13 mouse cellular contexts compared by ENCODE assay signal in genomic region chr4:106206023-106206422, GRCm38 (mm10).
DNase-seq lines count a peak whose midpoint lies in the region; ATAC-seq and TF ChIP-seq lines count a peak whose summit lies in the region.
"Had no signal": no experiment of that assay in that cellular context is flagged by ENCODE, and none has a peak within 500 bp of the region (broad histone marks: within the 10 kb centered on the region; RNA-seq: fewer than 3 reads in every experiment).

No protein-coding gene starts in this region.

- WGBS in forebrain, embryonic 15.5 days = 37% methylated on average over 2 of the region's 2 CpGs
- WGBS in forebrain, embryonic 11.5 days = 45% methylated on average over 2 of the region's 2 CpGs
- WGBS in embryonic facial prominence, embryonic 11.5 days = 26% methylated on average over 2 of the region's 2 CpGs
- WGBS in limb, embryonic 13.5 days = 40% methylated on average over 2 of the region's 2 CpGs

- no peaks in the 10 kb centered on the region for H3K36me3 ChIP-seq in forebrain, embryonic 15.5 days
- H3K36me3 ChIP-seq in forebrain, embryonic 11.5 days (ENCODE audit: control insufficient read depth, insufficient read depth, low read length) = no peaks in the 10 kb centered on the region
- no peaks in the 10 kb centered on the region; the same call in 1 of the 2 replicates for H3K36me3 ChIP-seq in embryonic facial prominence, embryonic 11.5 days (replicated peaks; ENCODE audit: control insufficient read depth, insufficient read depth, low read depth, low read length)
- H3K36me3 ChIP-seq in limb, embryonic 13.5 days = no peaks in the 10 kb centered on the region
- H3K36me3 ChIP-seq: embryonic facial prominence, embryonic 13.5 days had no signal

- H3K4me3 ChIP-seq in forebrain, embryonic 15.5 days = no peak overlapping the region
- no peak overlapping the region for H3K4me3 ChIP-seq in forebrain, embryonic 11.5 days (ENCODE audit: low read depth, low read length)
- no peak overlapping the region for H3K4me3 ChIP-seq in left cerebral cortex, adult 2 months
- no peak overlapping the region for H3K4me3 ChIP-seq in embryonic facial prominence, embryonic 11.5 days (ENCODE audit: low read depth, low read length)
- no peak overlapping the region for H3K4me3 ChIP-seq in limb, embryonic 13.5 days
- H3K4me3 ChIP-seq: embryonic facial prominence, embryonic 13.5 days had no signal

- 0 out of 2 replicates have a peak, but pooled peaks have one; percentile 29 for ATAC-seq in forebrain, embryonic 15.5 days (replicated peaks)
- no peak for ATAC-seq in forebrain, embryonic 11.5 days (replicated peaks; ENCODE audit: low FRiP score)
- no peak for ATAC-seq in embryonic facial prominence, embryonic 11.5 days (replicated peaks; ENCODE audit: insufficient number of reproducible peaks, low FRiP score, low TSS enrichment, low read depth)
- ATAC-seq in limb, embryonic 13.5 days (ENCODE audit: low FRiP score, low read depth) = 0 out of 2 replicates have a peak, but pooled peaks have one; percentile 12
- ATAC-seq: Patski had no signal

- DNase-seq in forebrain, embryonic 11.5 days (ENCODE audit: low spot score) = no peak
- peak; percentile 6 for DNase-seq in left cerebral cortex, postnatal 4 days
- no peak for DNase-seq in left cerebral cortex, adult 2 months (ENCODE audit: extremely low spot score in 1 of 2, low spot score in 2 of 2)
- DNase-seq in embryonic facial prominence, embryonic 11.5 days (ENCODE audit: low spot score) = peak; percentile 25
- DNase-seq in layer of hippocampus, adult 18-20 months (ENCODE audit: low spot score in 2 of 2) = no peak
- no peak for DNase-seq in Muller cell, postnatal 12 days (ENCODE audit: inconsistent ontology term)
- DNase-seq: adrenal gland, postnatal 25 days; cerebellum, adult 11 months; heart, postnatal 14 days had no signal

- H3K9ac ChIP-seq in forebrain, embryonic 15.5 days (replicated peaks) = no peak overlapping the region
- no peak overlapping the region for H3K9ac ChIP-seq in forebrain, embryonic 11.5 days (ENCODE audit: low read length)
- H3K9ac ChIP-seq in embryonic facial prominence, embryonic 11.5 days (replicated peaks; ENCODE audit: low read length) = no peak overlapping the region
- H3K9ac ChIP-seq in limb, embryonic 13.5 days = no peak overlapping the region
- H3K9ac ChIP-seq: embryonic facial prominence, embryonic 13.5 days had no signal

- H3K27me3 ChIP-seq in forebrain, embryonic 15.5 days = no peaks in the 10 kb centered on the region
- no peaks in the 10 kb centered on the region for H3K27me3 ChIP-seq in forebrain, embryonic 11.5 days (ENCODE audit: control insufficient read depth, insufficient read depth, low read length)
- H3K27me3 ChIP-seq in embryonic facial prominence, embryonic 11.5 days (ENCODE audit: control insufficient read depth, insufficient read depth, low read length) = no peaks in the 10 kb centered on the region
- H3K27me3 ChIP-seq in limb, embryonic 13.5 days = no peaks in the 10 kb centered on the region
- H3K27me3 ChIP-seq: embryonic facial prominence, embryonic 13.5 days; Patski had no signal

- intact Hi-C loops in left cerebral cortex, postnatal 4 days (cut with DNase I) = no loop called here
- intact Hi-C loops in left cerebral cortex, adult 2 months (cut with DNase I) = no loop called here

- H3K9me3 ChIP-seq in forebrain, embryonic 15.5 days = no peaks in the 10 kb centered on the region
- H3K9me3 ChIP-seq in forebrain, embryonic 11.5 days (ENCODE audit: control insufficient read depth, low read length) = no peaks in the 10 kb centered on the region
- no peaks in the 10 kb centered on the region for H3K9me3 ChIP-seq in embryonic facial prominence, embryonic 11.5 days (replicated peaks; ENCODE audit: control insufficient read depth, low read length)
- no peaks in the 10 kb centered on the region for H3K9me3 ChIP-seq in limb, embryonic 13.5 days
- H3K9me3 ChIP-seq: embryonic facial prominence, embryonic 13.5 days had no signal

- H3K27ac ChIP-seq in forebrain, embryonic 15.5 days (replicated peaks) = no peak overlapping the region
- H3K27ac ChIP-seq in forebrain, embryonic 11.5 days (ENCODE audit: low read depth, low read length) = no peak overlapping the region
- H3K27ac ChIP-seq in left cerebral cortex, adult 2 months = no peak overlapping the region
- no peak overlapping the region for H3K27ac ChIP-seq in embryonic facial prominence, embryonic 11.5 days (replicated peaks; ENCODE audit: low read depth, low read length)
- no peak overlapping the region for H3K27ac ChIP-seq in limb, embryonic 13.5 days
- H3K27ac ChIP-seq: embryonic facial prominence, embryonic 13.5 days had no signal

- no peaks in the 10 kb centered on the region for H3K4me1 ChIP-seq in forebrain, embryonic 15.5 days
- no peaks in the 10 kb centered on the region for H3K4me1 ChIP-seq in forebrain, embryonic 11.5 days (replicated peaks; ENCODE audit: control insufficient read depth, insufficient read depth, low read length)
- H3K4me1 ChIP-seq in embryonic facial prominence, embryonic 11.5 days (ENCODE audit: control insufficient read depth, insufficient read depth, low read length) = no peaks in the 10 kb centered on the region
- H3K4me1 ChIP-seq in limb, embryonic 13.5 days = peaks cover 7% of the 10 kb centered on the region; the same call in 1 of the 2 replicates

- no peak overlapping the region for H3K4me2 ChIP-seq in forebrain, embryonic 15.5 days (replicated peaks)
- H3K4me2 ChIP-seq in forebrain, embryonic 11.5 days (ENCODE audit: low read depth, low read length, severe bottlenecking) = no peak overlapping the region
- no peak overlapping the region for H3K4me2 ChIP-seq in embryonic facial prominence, embryonic 11.5 days (ENCODE audit: low read depth, low read length)
- H3K4me2 ChIP-seq in limb, embryonic 13.5 days (replicated peaks) = no peak overlapping the region
- H3K4me2 ChIP-seq: embryonic facial prominence, embryonic 13.5 days had no signal

- TF ChIP-seq CTCF in left cerebral cortex, adult 2 months (IDR thresholded peaks at IDR 0.05) = no peak; the same call in none of the 2 replicates

Comparison
In these comparisons a context has a peak if more than half of its experiments do, and no peak if none do; other contexts are left out.
1. ATAC-seq: peak in forebrain, embryonic 15.5 days (single experiment) and limb, embryonic 13.5 days (single experiment); none in forebrain, embryonic 11.5 days (single experiment) and embryonic facial prominence, embryonic 11.5 days (single experiment).
2. DNase-seq: peak in left cerebral cortex, postnatal 4 days (single experiment) and embryonic facial prominence, embryonic 11.5 days (single experiment); none in forebrain, embryonic 11.5 days (single experiment), left cerebral cortex, adult 2 months (0 of 2), layer of hippocampus, adult 18-20 months (0 of 2) and Muller cell, postnatal 12 days (single experiment).